Mouse (Mus musculus): ENCODE results near the gene Nuak1. TPM values are rescaled to one million over a fixed set of nuclear protein-coding genes. Genes with fewer than 3 reads are reported as not detected.

The Nuak1 gene
- polyA plus RNA-seq, 1 experiment from 2014 or later = 3.3 TPM

DNA sequence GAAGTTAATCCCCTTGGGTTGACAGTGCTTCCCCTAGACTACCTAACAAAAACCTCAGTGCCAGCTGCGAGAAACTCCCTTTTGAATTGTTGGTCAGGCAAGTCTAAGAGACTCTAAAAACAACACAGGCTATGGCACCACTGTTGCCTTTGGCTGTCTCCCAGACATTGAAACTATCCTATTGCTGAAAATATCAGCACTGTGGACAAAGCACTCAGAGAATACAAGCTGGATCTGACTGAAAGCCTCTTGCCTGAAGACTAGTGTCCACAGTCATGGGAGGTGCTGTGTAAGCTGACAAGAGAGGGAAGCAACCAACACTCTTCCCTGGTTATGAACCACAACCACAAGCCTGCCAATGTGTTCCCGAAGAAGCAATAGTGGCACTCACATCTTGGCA lies 96.9 kb downstream of the Nuak1 start:
- Histone ChIP-seq H3K27me3 (ENCODE audit: control insufficient read depth, insufficient read depth, low read length) (no peaks in the 10 kb centered on the region), H3K4me2 (ENCODE audit: low read depth) (no peak overlapping the region), H3K4me1 (ENCODE audit: control insufficient read depth, insufficient read depth, low read length) (no peaks in the 10 kb centered on the region), H3K27ac (ENCODE audit: low read depth, low read length) (no peak overlapping the region), H3K4me3 (ENCODE audit: low read depth, low read length) (no peak overlapping the region), H3K9ac (ENCODE audit: low read length) (no peak overlapping the region), H3K9me3 (ENCODE audit: control insufficient read depth, low read length) (no peaks in the 10 kb centered on the region), H3K36me3 (ENCODE audit: control insufficient read depth, insufficient read depth, low read length) (no peaks in the 10 kb centered on the region)
- DNase-seq (ENCODE audit: low spot score) = no peak
- 92% methylated on average over 2 of the region's 2 CpGs for WGBS
- ATAC-seq (ENCODE audit: insufficient read depth, low FRiP score, low TSS enrichment) = no peak

DNA sequence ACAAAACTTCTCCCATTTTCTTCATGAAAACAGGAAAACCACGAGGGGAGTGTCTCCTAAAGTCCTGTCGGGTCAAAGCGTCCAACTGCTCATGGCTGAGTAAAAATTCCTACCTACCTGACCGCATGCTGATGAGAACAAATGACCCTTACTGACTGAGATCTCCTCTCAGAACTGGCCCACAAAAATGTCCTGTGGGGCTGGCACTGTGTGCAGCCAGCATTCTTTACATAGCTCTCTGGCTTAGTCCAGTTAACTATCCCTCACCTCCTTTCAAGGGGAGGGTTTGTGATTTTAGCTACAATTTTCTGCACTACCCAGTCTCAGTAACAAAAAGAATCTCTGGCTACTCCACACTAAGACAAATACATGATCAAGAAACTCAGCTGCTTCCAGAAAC lies 100.9 kb downstream of the Nuak1 start:
- Histone ChIP-seq H3K4me3 (ENCODE audit: low read depth, low read length) (no peak overlapping the region), H3K4me1 (ENCODE audit: control insufficient read depth, insufficient read depth, low read length) (no peaks in the 10 kb centered on the region), H3K9me3 (ENCODE audit: control insufficient read depth, low read length) (no peaks in the 10 kb centered on the region), H3K4me2 (ENCODE audit: low read depth) (no peak overlapping the region), H3K9ac (ENCODE audit: low read length) (no peak overlapping the region), H3K27ac (ENCODE audit: low read depth, low read length) (no peak overlapping the region), H3K36me3 (ENCODE audit: control insufficient read depth, insufficient read depth, low read length) (no peaks in the 10 kb centered on the region), H3K27me3 (ENCODE audit: control insufficient read depth, insufficient read depth, low read length) (no peaks in the 10 kb centered on the region)
- no peak for ATAC-seq (ENCODE audit: insufficient read depth, low FRiP score, low TSS enrichment)
- no peak for DNase-seq (ENCODE audit: low spot score)
- WGBS = 61% methylated on average over 4 of the region's 4 CpGs

DNA sequence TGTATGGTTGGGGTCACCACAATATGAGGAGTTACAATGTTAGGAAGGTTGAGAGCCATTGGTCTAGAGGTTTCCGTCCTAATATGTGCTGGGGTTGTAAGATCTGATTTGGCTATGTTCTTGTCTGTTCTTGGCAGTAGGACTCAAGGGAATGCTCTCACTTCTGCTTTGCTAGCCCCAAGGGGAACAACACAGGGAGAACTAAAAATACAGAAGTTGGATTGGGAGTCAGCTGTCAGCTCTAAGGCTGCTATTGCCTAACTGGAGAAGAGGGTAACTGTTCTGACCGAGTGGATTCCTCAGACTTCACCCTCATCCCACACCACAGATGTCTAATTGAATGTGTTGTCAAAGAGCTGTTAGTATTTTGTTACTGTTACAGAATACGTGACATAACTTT lies 101.6 kb downstream of the Nuak1 start:
- Histone ChIP-seq H3K9me3 (ENCODE audit: control insufficient read depth, low read length) (no peaks in the 10 kb centered on the region), H3K27ac (ENCODE audit: low read depth, low read length) (no peak overlapping the region), H3K4me2 (ENCODE audit: low read depth) (no peak overlapping the region), H3K4me3 (ENCODE audit: low read depth, low read length) (no peak overlapping the region), H3K9ac (ENCODE audit: low read length) (no peak overlapping the region), H3K36me3 (ENCODE audit: control insufficient read depth, insufficient read depth, low read length) (no peaks in the 10 kb centered on the region), H3K4me1 (ENCODE audit: control insufficient read depth, insufficient read depth, low read length) (no peaks in the 10 kb centered on the region), H3K27me3 (ENCODE audit: control insufficient read depth, insufficient read depth, low read length) (no peaks in the 10 kb centered on the region)
- WGBS = 92% methylated on average over 3 of the region's 3 CpGs
- DNase-seq (ENCODE audit: low spot score) = no peak
- ATAC-seq (ENCODE audit: insufficient read depth, low FRiP score, low TSS enrichment) = no peak

DNA sequence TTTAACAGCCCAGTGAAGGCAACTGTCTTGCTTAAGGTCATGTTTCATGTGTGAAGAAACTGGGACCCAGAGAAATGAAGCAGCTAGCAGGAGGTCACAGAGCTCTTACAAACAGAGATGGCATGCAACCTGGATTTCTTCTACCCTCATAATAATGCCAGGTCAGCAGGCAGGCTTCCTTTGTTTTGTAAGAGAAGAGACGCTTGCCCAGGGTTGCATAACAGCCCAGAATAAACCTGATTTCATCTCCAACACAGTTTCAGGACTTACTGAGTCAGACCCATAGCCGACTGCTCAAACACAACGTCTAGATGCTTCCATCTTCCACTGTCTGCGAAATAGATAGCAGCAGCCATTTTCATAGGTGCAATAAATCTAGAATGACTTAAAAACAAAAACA lies 105.0 kb downstream of the Nuak1 start:
- DNase-seq (ENCODE audit: low spot score) (no peak), ATAC-seq (ENCODE audit: insufficient read depth, low FRiP score, low TSS enrichment) (no peak)
- Histone ChIP-seq H3K36me3 (ENCODE audit: control insufficient read depth, insufficient read depth, low read length) (no peaks in the 10 kb centered on the region), H3K4me1 (ENCODE audit: control insufficient read depth, insufficient read depth, low read length) (no peaks in the 10 kb centered on the region), H3K27ac (ENCODE audit: low read depth, low read length) (no peak overlapping the region), H3K4me3 (ENCODE audit: low read depth, low read length) (no peak overlapping the region), H3K9ac (ENCODE audit: low read length) (no peak overlapping the region), H3K27me3 (ENCODE audit: control insufficient read depth, insufficient read depth, low read length) (no peaks in the 10 kb centered on the region), H3K4me2 (ENCODE audit: low read depth) (no peak overlapping the region), H3K9me3 (ENCODE audit: control insufficient read depth, low read length) (no peaks in the 10 kb centered on the region)
- 84% methylated on average over 4 of the region's 4 CpGs for WGBS

DNA sequence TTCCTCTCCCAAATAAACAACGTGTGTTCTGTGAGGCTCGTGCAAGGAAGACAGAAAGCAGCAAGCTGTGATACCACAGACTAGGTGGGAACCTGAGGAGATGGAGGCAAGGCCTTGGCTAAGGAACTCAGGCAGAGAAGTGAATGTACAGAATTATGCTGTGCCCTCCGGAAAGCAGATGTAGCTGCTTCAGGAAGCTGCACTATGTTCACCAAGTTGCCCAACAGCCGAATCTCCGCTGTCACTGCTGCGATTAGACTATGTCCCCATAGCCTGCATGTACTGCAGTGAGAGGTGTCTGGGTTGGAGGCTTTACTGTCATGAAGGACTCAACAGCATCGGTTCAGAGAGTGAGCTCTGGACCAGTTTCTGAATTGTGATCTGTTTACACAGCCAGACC lies 110.6 kb downstream of the Nuak1 start:
- H3K4me1 ChIP-seq (ENCODE audit: control insufficient read depth, insufficient read depth, low read length) = no peaks in the 10 kb centered on the region
- no peak overlapping the region for H3K27ac ChIP-seq (ENCODE audit: low read depth, low read length)
- no peak overlapping the region for H3K4me3 ChIP-seq (ENCODE audit: low read depth, low read length)
- no peaks in the 10 kb centered on the region for H3K27me3 ChIP-seq (ENCODE audit: control insufficient read depth, insufficient read depth, low read length)
- DNase-seq (ENCODE audit: low spot score) = no peak
- 86% methylated on average over 7 of the region's 7 CpGs for WGBS
- no peak for ATAC-seq (ENCODE audit: insufficient read depth, low FRiP score, low TSS enrichment)
- no peaks in the 10 kb centered on the region for H3K9me3 ChIP-seq (ENCODE audit: control insufficient read depth, low read length)
- no peaks in the 10 kb centered on the region for H3K36me3 ChIP-seq (ENCODE audit: control insufficient read depth, insufficient read depth, low read length)
- H3K4me2 ChIP-seq (ENCODE audit: low read depth) = no peak overlapping the region
- H3K9ac ChIP-seq (ENCODE audit: low read length) = no peak overlapping the region

DNA sequence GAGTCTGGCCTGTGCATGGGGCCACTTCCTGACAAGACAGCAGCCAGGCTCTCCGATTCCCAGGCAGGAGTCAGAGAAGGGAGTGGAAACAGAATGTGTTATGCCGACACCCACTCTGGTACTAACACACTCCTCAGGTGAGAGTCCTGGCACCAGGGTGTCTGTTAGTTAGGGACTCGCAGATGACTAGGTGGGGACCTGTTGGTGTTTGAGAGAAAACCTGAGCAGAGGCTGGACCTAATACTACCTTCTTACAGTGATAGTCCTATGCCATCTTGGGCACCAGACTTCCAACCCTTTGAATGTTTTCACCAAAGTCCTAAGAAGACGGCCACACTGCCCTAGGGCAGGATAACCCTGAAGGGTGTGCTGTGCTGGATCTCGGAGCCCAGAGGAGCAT lies 111.1 kb downstream of the Nuak1 start:
- no peaks in the 10 kb centered on the region for H3K36me3 ChIP-seq (ENCODE audit: control insufficient read depth, insufficient read depth, low read length)
- H3K4me3 ChIP-seq (ENCODE audit: low read depth, low read length) = no peak overlapping the region
- ATAC-seq (ENCODE audit: insufficient read depth, low FRiP score, low TSS enrichment) = no peak
- WGBS = 78% methylated on average over 5 of the region's 5 CpGs
- H3K27ac ChIP-seq (ENCODE audit: low read depth, low read length) = no peak overlapping the region
- no peak for DNase-seq (ENCODE audit: low spot score)
- no peak overlapping the region for H3K4me2 ChIP-seq (ENCODE audit: low read depth)
- H3K27me3 ChIP-seq (ENCODE audit: control insufficient read depth, insufficient read depth, low read length) = no peaks in the 10 kb centered on the region
- no peaks in the 10 kb centered on the region for H3K9me3 ChIP-seq (ENCODE audit: control insufficient read depth, low read length)
- no peaks in the 10 kb centered on the region for H3K4me1 ChIP-seq (ENCODE audit: control insufficient read depth, insufficient read depth, low read length)
- no peak overlapping the region for H3K9ac ChIP-seq (ENCODE audit: low read length)

DNA sequence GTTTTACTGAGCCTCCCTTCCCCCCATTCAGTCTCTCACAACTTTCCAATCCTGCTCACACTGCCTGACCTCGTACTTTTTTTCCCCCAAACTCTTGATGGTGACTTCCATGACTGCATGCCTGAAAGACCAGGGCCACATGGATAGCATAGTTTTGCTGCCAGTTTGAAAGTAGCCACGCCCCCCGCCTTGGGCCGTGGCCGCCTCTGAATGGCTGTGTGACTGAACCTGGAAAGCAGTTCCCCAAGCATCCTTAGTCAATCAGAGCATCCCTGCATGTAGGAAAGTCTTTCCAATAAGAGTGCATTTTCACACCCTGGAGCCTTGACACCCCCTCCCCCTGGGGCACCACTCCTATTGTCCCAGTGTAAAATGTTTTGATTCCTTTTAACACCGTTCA lies 116.4 kb downstream of the Nuak1 start:
- DNase-seq (ENCODE audit: low spot score) (no peak), ATAC-seq (ENCODE audit: insufficient read depth, low FRiP score, low TSS enrichment) (no peak)
- H3K4me2 ChIP-seq (ENCODE audit: low read depth) = no peak overlapping the region
- no peaks in the 10 kb centered on the region for H3K36me3 ChIP-seq (ENCODE audit: control insufficient read depth, insufficient read depth, low read length)
- H3K4me1 ChIP-seq (ENCODE audit: control insufficient read depth, insufficient read depth, low read length) = no peaks in the 10 kb centered on the region
- H3K9ac ChIP-seq (ENCODE audit: low read length) = no peak overlapping the region
- no peaks in the 10 kb centered on the region for H3K27me3 ChIP-seq (ENCODE audit: control insufficient read depth, insufficient read depth, low read length)
- 64% methylated on average over 6 of the region's 6 CpGs for WGBS
- H3K9me3 ChIP-seq (ENCODE audit: control insufficient read depth, low read length) = no peaks in the 10 kb centered on the region
- no peak overlapping the region for H3K27ac ChIP-seq (ENCODE audit: low read depth, low read length)
- H3K4me3 ChIP-seq (ENCODE audit: low read depth, low read length) = no peak overlapping the region

Other genes starting within 250 kb of the Nuak1 start
- gene Ckap4, start 93.5 kb upstream of the Nuak1 start, polyA plus RNA-seq (2014; fragmentation: Nextera tagmentation; extraction: Ambion mirVana) = 90.0 and 91.2 TPM in 2 replicates
- gene Tcp11l2, start 136.0 kb upstream of the Nuak1 start, polyA plus RNA-seq (2014; fragmentation: Nextera tagmentation; extraction: Ambion mirVana) = 11.6 and 13.5 TPM in 2 replicates
- gene Polr3b, start 181.7 kb upstream of the Nuak1 start, polyA plus RNA-seq (2014; fragmentation: Nextera tagmentation; extraction: Ambion mirVana) = 19.2 and 20.2 TPM in 2 replicates